ENCODE assay signal across 20 mouse cellular contexts in the genomic region with DNA sequence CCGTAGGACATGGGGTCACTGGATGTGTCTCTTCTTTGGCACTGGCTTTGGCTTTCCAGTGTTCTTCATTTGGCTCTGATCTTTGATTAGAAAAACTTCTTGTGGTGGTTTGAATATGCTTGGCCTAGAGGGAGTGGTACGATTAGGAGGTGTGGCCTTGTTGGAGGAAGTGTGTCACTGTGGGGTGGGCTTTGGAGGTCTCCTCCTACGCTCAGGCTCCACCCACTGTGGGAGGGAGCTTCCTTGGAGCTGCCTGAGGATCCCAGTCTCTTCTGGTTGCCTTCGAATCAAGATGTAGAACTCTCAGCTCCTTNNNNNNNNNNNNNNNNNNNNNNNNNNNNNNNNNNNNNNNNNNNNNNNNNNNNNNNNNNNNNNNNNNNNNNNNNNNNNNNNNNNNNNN. TPM values are rescaled to one million over a fixed set of nuclear protein-coding genes. Genes with fewer than 3 reads are reported as not detected.
"Had no signal": no experiment of that assay in that cellular context is flagged by ENCODE, and none has a peak within 500 bp of the region (broad histone marks: within the 10 kb centered on the region; RNA-seq: fewer than 3 reads in every experiment).

No protein-coding gene starts in this region.

- H3K4me2 ChIP-seq: limb, embryonic 15.5 days; liver, embryonic 12.5 days; lung, embryonic 15.5 days; midbrain, embryonic 13.5 days; neural tube, embryonic 15.5 days had no signal

- H3K9me3 ChIP-seq: limb, embryonic 15.5 days; liver, embryonic 12.5 days; lung, embryonic 15.5 days; midbrain, embryonic 13.5 days; neural tube, embryonic 15.5 days had no signal

- H3K27me3 ChIP-seq: limb, embryonic 15.5 days; liver, embryonic 12.5 days; lung, embryonic 15.5 days; midbrain, embryonic 13.5 days; neural tube, embryonic 15.5 days had no signal

- H3K9ac ChIP-seq: limb, embryonic 15.5 days; liver, embryonic 12.5 days; lung, embryonic 15.5 days; midbrain, embryonic 13.5 days; neural tube, embryonic 15.5 days had no signal

- H3K36me3 ChIP-seq: limb, embryonic 15.5 days; liver, embryonic 12.5 days; lung, embryonic 15.5 days; midbrain, embryonic 13.5 days; neural tube, embryonic 15.5 days had no signal

- H3K4me1 ChIP-seq: limb, embryonic 15.5 days; liver, embryonic 12.5 days; lung, embryonic 15.5 days; midbrain, embryonic 13.5 days; neural tube, embryonic 15.5 days had no signal

- H3K27ac ChIP-seq: layer of hippocampus, adult 2 months; limb, embryonic 15.5 days; liver, embryonic 12.5 days; lung, embryonic 15.5 days; midbrain, embryonic 13.5 days; neural tube, embryonic 15.5 days had no signal

- ATAC-seq: liver, embryonic 12.5 days; midbrain, embryonic 13.5 days had no signal

- DNase-seq: kidney, adult 9 months; kidney, postnatal 10 days; kidney, postnatal 4 days; right cerebral cortex, postnatal 4 days; spleen, adult 18-20 months; thymus, postnatal 36 days had no signal

- H3K4me3 ChIP-seq: layer of hippocampus, adult 2 months; limb, embryonic 15.5 days; liver, embryonic 12.5 days; lung, embryonic 15.5 days; midbrain, embryonic 13.5 days; myocyte; neural tube, embryonic 15.5 days had no signal

RNA-seq across cellular contexts. Expression of a gene that starts 13.8 kb away (rescaled TPM):
- total RNA-seq: left cerebral cortex, adult 18-20 months; left cerebral cortex, postnatal 14 days; megakaryocyte-erythroid progenitor cell, adult 5-6 weeks had no signal
- polyA plus RNA-seq: limb, embryonic 11.5 days; limb, embryonic 15.5 days; liver, embryonic 12.5 days; lung, embryonic 15.5 days; myocyte; neural tube, embryonic 11.5 days; neural tube, embryonic 15.5 days; testis, adult 2 months; thymus, postnatal 0 days had no signal
